Mouse (Mus musculus): ENCODE measurements around the gene Pax7. TPM values are rescaled to one million over a fixed set of nuclear protein-coding genes. Genes with fewer than 3 reads are reported as not detected.

The Pax7 gene
- polyA plus RNA-seq, 3 experiments from 2014 or later = not detected

- ATAC-seq = no peak
Measured at GRCm38 (mm10) chr4:139747190-139747936, 86.0 kb downstream of the Pax7 start.

DNA sequence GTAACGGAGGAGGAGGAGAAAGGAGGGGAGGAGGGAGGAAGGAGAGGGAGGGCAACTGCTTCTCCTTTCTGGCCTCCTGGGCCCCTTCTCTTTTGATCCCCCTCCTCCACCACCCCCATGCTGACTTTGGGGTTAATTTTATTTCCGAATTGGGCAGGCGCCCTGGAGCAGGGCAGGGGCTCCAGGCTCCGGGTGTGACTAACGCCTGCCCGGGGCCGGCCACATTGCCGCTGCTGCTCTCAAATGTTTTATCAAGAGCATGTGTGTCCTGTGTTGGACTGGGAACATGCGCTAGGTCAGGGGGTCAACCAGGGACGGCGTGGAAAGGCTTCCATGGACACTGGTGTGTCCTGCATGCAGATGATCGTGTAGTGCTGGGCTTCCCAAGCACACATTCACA lies 87.2 kb downstream of the Pax7 start:
- no peak for ATAC-seq

DNA sequence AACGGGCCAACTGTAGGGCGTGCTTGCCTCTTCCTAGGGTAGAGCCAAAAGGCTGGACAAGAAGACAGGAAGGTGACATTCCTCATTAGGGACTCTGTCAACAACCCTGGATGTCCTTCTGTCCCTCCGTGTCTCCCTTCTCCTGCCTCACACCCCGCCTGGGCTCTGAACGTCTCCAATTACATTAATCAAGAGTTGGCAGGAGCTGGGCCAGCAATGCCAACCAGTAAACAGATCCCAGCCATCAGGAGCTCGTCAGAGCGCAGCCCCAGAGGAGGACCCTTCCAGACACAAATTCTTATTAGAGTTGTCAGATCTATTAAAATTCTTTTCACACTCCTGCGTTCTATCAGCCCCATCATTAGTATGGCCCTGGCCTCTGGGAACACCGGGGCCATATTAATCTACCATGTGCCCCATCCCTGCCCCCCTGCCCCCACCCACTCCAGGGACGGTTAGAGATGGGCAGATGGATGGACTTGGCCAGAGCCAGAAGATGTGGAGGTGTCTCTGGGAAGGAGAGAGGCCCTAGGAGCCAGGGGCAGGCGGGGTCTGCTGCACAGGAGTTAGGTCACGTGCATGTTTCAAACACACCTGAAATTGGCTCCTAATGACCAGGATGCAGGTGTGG lies 88.4 kb downstream of the Pax7 start:
- no peak for ATAC-seq

GRCm38 (mm10) chr4:139743626-139744025 lies 89.7 kb downstream of the Pax7 start:
- ATAC-seq = no peak

- ATAC-seq = no peak
Measured at GRCm38 (mm10) chr4:139737035-139737434, 96.3 kb downstream of the Pax7 start.

DNA sequence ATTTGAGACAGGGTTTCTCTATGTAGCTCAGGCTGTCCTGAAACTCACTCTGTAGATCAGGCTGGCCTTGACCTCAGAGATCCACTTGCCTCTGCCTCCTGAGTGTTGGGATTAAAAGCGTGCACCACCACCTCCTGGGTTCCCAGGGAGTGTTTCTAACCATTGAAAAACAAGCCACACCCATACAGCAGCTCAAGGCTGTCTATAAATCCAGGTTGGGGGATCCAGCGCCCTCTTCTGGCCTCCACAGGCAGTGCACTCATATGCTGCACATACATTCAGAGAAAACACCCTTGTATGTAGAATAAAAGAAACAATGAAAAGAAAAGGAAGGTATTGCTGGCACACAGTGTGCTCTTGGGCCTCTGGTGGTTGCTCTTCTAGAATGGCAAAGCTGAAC lies 106.2 kb downstream of the Pax7 start:
- no peak for ATAC-seq

DNA sequence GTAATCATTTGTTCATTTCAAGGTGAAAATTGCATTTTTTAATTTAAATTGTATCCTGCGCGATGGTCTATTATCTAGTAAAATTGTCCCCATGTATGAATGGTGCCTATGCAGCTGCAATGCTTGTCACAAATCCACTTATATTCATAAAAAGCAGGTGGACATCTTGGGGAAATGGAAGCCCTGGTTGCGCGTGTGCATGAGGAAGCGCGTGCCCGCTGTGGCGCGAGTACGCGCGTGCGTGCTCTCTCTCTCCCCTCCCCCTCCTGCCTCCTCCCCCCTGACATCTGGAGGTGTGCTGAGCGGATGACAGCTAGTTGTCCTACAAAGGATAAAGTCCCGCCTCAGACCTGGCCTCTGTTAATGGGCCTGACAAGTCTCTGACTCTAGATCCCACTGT lies 107.9 kb downstream of the Pax7 start:
- no peak for ATAC-seq

- ATAC-seq = no peak
Measured at GRCm38 (mm10) chr4:139724296-139724695, 109.0 kb downstream of the Pax7 start.

DNA sequence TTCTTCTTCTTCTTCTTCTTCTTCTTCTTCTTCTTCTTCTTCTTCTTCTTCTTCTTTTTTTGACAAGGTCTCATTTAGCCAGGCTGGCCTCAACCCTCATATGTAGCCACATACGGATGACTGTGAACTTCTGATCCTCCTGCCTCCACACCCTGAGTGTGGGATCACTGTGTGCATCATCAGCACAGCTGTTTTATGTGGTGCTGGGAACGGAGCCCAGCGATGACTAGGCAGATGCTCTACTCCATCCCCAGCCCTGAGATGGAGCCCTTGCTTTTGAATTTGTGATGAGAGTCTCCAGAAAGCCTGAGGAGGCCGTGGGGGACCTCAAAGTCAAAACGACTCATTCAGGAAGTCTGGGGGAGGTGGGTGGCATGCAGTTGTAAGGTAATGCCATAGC lies 114.3 kb downstream of the Pax7 start:
- ATAC-seq = no peak

DNA sequence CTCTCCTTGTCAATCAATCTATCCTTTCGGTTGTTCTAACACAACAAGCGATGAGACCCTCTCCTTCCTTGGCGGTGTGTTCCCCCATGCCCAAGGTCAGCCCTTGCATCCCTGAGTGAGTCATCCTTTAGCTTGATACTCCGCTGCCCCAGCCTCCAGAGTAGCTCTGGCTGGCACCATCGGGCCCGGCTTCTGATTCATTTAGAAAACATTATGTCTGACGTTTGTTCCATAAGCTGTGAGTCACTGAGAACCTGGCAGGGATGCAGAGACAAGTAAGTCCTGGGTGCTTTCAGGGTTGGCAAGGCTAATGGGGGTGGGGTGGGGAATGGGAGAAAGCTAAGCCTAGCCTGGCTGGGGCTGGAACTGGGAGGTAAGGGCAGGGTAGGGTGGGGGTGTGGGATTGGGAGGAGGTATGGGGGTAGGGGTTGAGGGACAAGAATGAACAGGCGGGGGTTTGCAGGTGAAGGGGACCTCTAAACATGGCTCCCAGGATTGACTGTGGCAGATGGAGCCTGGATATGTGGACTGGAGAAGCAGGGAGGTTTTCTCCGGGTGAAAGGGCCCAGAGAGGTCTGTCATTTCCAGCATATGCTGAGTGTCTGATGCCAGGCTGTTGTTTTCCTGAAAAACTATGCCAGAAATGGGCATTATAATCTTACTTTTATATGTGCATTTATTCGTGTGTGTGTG lies 116.7 kb downstream of the Pax7 start:
- no peak for ATAC-seq

DNA sequence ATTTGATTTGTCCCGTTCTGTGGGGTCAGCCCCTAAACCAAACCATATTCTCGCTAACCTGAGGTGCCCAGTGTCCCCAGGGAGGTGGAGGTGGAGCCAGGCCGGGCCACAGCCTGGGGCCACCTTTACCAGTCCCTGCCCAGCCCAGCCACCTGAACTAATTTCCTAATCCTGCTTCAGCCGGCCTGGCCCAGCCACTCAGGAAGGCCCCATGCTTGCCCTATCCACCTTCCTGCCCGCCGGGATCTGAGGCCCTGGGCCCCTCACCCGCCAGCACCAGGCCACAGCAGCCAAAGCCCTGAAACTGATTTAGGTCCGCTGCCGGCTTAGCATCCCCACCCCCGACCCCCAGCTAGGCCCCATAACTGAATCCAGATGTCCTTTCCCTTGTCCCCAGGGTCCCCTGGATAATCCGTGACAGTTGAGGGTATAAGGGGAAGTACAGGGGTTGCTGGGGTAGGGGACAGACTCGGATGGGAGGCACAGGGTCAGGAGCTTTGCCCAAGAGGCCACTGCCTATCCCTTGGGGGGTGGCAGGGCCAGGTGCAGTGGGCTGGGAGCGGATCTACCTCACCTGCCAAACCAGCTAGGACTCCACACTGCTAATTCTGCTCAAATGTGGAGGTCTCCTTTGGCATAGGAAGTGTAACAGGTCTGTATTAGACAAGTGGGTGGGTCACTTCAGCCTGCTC lies 117.9 kb downstream of the Pax7 start:
- no peak for ATAC-seq

DNA sequence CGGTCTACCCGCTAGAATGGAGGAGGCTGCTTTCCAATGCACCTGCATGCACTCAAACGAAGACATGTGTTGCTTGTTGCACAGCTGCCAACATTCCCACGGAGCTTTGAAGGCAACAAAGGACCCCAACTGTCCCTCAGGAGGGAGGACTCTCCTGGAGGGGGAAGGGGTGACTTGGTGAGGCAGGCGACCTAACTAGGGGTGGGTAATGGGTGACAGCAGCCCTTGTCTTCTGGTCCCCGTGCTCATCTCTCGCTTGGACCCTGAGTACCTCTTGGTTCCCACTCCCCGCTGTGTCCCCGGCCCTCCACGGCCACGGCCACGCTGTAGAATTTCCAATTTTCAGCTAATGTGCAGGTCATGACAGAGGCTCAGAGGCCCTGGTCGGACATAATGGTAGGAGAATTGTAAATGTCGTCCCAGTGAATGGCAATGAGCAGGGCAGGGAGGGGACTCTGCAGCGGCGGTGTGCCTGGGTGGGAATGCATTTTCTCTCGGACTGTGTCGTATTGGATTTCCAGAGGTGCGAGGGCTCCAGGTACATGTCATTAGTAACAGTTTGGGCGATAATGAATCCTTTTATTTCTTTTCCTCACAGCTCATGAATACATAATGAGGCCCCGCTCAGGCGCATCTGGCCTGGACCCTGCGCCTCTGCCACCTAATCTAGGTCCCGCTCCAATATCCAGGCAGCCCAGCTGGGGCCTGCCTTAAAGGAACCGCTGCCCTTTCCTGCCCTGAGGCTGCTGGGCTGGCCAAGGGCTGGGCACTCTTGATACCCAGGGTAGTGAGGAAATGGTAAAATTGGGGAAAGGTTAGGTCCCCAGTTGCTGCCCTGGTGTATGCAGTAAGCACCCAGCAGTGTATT lies 122.6 kb downstream of the Pax7 start:
- no peak for ATAC-seq

DNA sequence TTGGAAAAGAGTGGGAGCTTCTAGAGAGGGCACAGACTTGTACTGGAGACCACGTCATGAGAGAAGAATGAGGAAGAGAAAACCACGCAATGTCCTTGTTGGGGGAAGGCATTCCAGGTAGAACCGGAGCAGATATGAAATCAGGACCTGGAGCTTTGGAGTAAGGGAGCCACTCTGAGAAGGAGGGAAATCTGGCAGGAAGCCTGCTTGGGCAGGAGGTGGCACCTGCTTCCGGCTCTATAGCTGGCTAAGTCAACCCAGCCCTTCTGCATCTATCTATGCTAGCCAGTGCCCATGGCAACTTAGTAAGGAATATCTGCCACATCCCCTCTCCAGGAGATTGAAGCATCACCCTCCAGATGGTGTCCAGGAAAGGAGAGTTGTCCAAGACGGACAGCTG lies 127.3 kb downstream of the Pax7 start:
- no peak for ATAC-seq

DNA sequence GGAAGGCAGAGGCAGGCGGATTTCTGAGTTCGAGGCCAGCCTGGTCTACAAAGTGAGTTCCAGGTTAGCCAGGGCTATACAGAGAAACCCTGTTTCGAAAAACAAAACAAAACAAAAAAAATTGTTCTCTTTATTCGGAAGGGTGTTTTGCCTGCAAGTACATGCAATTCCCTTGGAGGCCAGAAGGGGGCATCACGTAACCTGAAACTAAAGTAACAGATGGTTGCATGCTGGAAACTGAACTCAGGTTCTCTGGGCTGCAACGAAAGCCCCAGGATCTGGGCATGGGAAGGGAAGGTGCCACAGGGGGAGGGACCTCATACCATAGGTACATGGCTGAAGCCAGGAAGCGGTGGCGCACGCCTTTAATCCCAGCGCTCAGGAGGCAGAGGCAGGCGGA lies 129.9 kb downstream of the Pax7 start:
- no peak for ATAC-seq

DNA sequence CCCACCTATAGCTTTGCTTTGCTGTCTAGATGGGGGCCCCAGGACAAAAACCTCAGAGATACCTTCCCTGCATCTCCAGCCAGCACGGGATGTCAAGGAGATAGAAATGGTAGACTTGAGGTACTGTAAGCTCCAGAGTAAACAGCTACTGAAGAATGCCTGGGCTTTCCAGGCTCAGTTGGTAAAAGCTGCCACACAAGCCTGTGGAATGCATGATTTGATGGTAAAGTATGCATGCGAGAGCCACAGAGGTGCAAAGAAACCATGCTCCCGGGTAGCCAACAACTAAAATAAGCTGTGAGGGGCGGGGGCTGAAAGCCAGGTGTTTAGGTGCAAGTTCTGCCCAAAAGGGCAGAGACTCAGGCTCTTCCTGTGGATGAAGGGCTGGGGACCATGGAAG lies 130.4 kb downstream of the Pax7 start:
- ATAC-seq = no peak

DNA sequence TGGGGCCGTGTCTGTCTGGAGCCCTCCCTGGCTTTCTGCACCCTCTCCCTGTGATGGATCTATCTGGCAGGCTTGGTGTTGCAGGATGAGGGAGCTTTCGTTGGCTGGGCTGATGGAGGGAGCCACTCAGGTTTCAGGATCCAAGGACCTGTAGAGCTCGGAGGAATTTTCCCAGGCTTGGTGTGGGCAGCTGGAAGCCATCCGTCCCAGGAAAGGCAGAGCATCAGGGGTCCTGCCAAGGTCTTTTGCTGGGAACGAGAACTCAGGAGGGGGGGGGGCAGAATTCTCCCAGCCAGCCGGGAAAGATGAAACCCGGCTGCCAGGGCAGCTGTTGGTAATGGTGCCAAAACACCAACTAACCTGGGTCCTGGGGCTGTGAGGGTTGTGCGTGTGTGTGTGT lies 134.7 kb downstream of the Pax7 start:
- no peak for ATAC-seq

DNA sequence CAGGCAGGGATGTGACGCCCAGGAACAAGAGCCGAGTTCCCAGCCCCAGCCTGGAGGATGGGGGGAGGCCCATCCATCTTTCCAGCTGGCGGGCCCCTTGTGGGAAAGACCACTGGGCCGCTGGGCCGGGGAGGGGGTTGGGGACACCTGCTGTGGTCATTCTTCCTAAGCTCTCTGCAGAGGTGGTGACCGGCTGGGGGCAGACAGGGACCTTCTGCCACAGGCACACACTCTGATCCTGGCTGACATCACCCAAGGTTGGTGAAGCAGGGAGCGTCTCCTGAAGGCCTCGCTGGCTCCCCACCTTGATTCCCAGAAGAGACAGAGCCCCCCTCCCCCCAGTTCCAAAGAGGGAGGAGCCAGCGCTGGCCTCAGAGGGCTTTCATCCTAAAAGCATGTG lies 135.6 kb downstream of the Pax7 start:
- no peak for ATAC-seq

- ATAC-seq = no peak
Measured at GRCm38 (mm10) chr4:139693315-139693714, 140.0 kb downstream of the Pax7 start.

GRCm38 (mm10) chr4:139689627-139690269 lies 143.6 kb downstream of the Pax7 start:
- ATAC-seq = no peak

DNA sequence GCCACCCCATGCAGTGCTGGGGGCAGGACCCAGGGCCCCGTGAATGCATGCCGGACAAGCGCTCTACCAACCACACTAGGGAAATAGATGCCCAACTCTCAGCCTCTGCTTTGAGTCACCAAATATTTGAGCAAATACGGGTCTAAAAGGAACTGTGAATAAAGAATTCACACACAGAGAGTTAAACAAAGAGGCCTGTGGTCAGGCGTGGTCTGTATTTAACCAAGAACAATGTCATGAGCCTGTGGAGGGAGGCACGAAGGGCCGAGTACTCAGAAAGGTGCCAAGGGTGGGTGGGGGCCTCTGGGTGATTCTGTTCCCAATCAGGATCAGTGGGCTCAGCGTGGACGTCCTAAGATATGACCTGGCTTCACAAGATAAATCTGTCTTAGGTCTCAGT lies 145.3 kb downstream of the Pax7 start:
- ATAC-seq = no peak

Measured in inflammation-experienced regulatory T-cells, adult 6 months (primary cell).